Mouse (Mus musculus) erythroblast, embryonic 14.5 days (primary cell): ENCODE measurements around the gene Ntm. TPM values are rescaled to one million over a fixed set of nuclear protein-coding genes. Genes with fewer than 3 reads are reported as not detected.

Experiments
- H3K27me3 ChIP-seq: 2 replicates; pipeline ENCODE4 v1.6.1; 2012; ENCODE audit warnings: inconsistent platforms; ENCODE audit not compliant: control insufficient read depth
- H3K36me3 ChIP-seq: 2 replicates; pipeline ENCODE4 v1.6.1; 2012; ENCODE audit warnings: mild to moderate bottlenecking, inconsistent platforms; ENCODE audit not compliant: control insufficient read depth
- H3K4me1 ChIP-seq: 2 replicates; pipeline ENCODE4 v1.6.1; 2012; ENCODE audit warnings: inconsistent platforms; ENCODE audit not compliant: control insufficient read depth
- H3K4me3 ChIP-seq: replicated peaks from 2 replicates; pipeline ENCODE3; 2012; ENCODE audit warnings: moderate library complexity, mild to moderate bottlenecking, inconsistent platforms
- H3K9me3 ChIP-seq: 2 replicates; pipeline ENCODE4 v1.6.1; 2012; ENCODE audit warnings: low read length, inconsistent platforms, mixed read lengths; ENCODE audit not compliant: control insufficient read depth
- GATA1 ChIP-seq: IDR thresholded peaks from 2 replicates; pipeline ENCODE4 v1.6.1; 2012; ENCODE audit warnings: low read length, inconsistent platforms, mixed read lengths
- TAL1 ChIP-seq: IDR thresholded peaks from 3 replicates; pipeline ENCODE4 v1.6.1; 2012; ENCODE audit warnings: low read length, inconsistent platforms, mixed read lengths
- polyA plus RNA-seq: library from polyadenylated mRNA; stranded (reverse); fragments of >175 nt; gene quantifications from 2 replicates; pipeline ENCODE4 v1.2.3, GENCODE M21; 2012

Gene Ntm
- polyA plus RNA-seq, 1 experiment: 0.01 TPM

DNA sequence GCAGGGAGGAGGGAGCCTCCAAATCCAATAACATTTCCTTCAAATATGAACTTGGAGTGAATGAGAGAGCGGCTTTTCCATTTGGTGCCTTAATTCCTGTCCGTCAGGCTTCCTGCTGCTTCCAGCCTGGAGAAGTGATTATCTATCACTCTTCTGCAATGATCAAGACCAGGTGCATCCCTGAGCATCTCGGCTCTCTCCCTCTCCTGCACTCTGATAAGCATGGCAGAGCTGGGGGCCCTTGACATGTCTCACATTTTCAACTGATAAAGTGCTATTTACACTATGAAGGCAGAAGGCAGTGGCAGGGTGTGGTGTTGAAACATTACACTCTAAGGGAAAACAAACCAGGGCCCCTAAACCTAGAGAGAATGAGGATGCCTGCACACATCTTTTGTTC is 695.3 kb downstream of the Ntm start:
- no peak for TF ChIP-seq GATA1
- TF ChIP-seq TAL1: no peak

DNA sequence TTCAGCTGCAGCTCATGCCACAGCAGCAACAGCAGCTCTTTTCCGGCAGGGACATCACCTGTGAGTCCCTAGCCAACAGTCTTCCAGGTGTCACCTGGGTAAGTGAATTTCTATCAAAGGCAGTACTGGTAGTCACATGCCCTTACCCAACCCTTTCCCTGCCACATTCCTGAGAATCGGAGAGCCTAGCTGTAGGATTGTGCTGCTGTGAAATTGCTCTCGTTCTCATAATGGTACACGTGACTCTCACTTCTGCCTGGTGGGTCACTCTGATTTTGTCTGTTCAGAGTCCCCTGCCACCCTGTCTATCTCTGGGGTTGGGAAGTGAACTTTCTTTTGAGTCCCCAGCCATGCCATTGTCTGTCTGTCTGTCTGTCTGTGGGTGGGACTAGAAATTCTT is 697.8 kb downstream of the Ntm start:
- no peak for TF ChIP-seq GATA1
- no peak for TF ChIP-seq TAL1
- no peaks in the 10 kb centered on the region for H3K4me1 ChIP-seq
- no peaks in the 10 kb centered on the region for H3K27me3 ChIP-seq
- no peak overlapping the region for H3K4me3 ChIP-seq
- no peaks in the 10 kb centered on the region for H3K36me3 ChIP-seq
- no peaks in the 10 kb centered on the region for H3K9me3 ChIP-seq

More for the DNA sequence above, 695.3 kb downstream of the Ntm start:
- Histone ChIP-seq H3K4me3 (no peak overlapping the region), H3K9me3 (no peaks in the 10 kb centered on the region), H3K27me3 (no peaks in the 10 kb centered on the region), H3K4me1 (no peaks in the 10 kb centered on the region), H3K36me3 (no peaks in the 10 kb centered on the region)

DNA sequence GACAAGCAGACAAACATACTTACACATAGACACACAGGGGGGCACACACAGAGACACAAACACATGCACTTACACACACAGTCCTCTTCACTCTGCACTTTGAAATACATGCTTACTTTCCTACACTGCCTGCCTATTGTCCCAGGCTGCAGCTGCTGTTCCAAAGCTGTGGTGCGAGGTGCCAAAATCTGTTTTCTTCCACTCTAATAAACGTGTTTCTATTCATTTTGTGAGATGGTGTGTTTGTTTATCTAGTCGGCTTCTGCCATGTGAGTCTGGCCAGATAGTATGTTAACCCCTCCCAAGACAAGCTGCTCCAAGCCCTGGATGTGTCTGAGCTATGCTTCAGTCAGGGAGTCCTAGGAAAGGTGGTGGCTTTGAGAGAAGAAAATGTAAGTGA is 700.1 kb downstream of the Ntm start:
- Histone ChIP-seq H3K27me3 (no peaks in the 10 kb centered on the region), H3K4me3 (no peak overlapping the region), H3K36me3 (no peaks in the 10 kb centered on the region), H3K9me3 (no peaks in the 10 kb centered on the region), H3K4me1 (no peaks in the 10 kb centered on the region)
- TF ChIP-seq TAL1 (no peak), GATA1 (no peak)

DNA sequence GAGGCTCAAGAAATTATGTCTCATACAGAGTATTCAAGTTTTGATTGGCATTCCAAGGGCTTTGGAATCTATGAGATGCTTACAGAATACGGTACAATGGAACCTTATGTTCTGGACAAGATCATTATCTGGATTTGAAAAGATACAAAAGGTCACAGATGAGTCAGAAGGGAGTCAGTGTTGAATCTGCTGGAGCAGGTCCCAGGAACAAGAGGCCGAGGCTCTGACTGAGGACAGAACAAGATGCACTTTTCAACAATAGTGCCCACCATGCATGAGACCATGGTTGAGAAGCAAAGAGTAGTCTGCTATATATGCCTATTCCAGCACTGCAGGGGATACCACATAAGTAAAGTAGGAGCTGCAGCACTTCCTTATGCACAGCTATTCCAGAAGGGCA is 710.1 kb downstream of the Ntm start:
- no peak for TF ChIP-seq TAL1
- TF ChIP-seq GATA1: no peak
- no peaks in the 10 kb centered on the region for H3K9me3 ChIP-seq
- no peaks in the 10 kb centered on the region for H3K27me3 ChIP-seq
- no peaks in the 10 kb centered on the region for H3K4me1 ChIP-seq
- H3K36me3 ChIP-seq: no peaks in the 10 kb centered on the region
- H3K4me3 ChIP-seq: no peak overlapping the region

DNA sequence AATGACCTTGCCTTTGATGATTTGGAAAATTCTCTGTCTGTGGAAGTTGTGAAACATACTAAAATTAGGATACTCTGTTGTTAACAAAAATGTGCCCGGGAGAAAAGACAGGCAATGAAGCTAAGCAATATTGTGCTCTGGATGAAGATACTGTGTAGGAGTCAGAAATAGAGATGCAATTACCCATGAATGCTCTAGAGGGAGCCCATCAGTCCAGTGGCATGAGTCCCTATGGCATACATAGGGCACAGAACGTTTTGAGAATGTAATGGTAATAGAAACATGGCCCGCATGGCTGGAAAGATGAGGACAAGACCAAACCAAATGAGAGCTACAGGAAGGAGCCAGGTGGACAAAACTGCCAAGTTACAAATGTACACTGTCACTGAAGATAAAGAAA is 712.1 kb downstream of the Ntm start:
- no peak overlapping the region for H3K4me3 ChIP-seq
- H3K27me3 ChIP-seq: no peaks in the 10 kb centered on the region
- H3K4me1 ChIP-seq: no peaks in the 10 kb centered on the region
- no peaks in the 10 kb centered on the region for H3K36me3 ChIP-seq
- no peaks in the 10 kb centered on the region for H3K9me3 ChIP-seq
- no peak for TF ChIP-seq GATA1
- no peak for TF ChIP-seq TAL1

DNA sequence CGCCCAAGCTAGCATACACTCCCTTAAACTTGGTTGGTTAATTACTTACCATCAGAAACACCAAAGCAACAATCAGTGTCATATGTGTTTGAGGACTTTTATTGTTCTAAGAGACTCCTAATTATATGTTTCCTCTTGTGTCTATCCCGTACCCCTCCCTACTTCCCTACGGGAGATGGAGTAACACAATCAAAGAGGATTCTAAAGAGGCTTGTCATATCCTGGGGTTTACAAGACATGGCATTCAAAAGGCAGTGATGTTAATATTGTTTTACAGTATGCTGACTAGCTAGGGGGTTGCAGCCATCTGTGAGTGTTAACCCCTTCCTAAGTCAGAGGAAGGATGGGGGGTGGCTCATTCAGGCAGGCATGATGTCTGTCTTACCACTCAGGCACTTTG is 715.1 kb downstream of the Ntm start:
- TF ChIP-seq GATA1 (no peak), TAL1 (no peak)
- Histone ChIP-seq H3K9me3 (peaks cover 3% of the 10 kb centered on the region; the same call in 1 of the 2 replicates), H3K27me3 (no peaks in the 10 kb centered on the region), H3K4me1 (no peaks in the 10 kb centered on the region), H3K36me3 (no peaks in the 10 kb centered on the region), H3K4me3 (no peak overlapping the region)

DNA sequence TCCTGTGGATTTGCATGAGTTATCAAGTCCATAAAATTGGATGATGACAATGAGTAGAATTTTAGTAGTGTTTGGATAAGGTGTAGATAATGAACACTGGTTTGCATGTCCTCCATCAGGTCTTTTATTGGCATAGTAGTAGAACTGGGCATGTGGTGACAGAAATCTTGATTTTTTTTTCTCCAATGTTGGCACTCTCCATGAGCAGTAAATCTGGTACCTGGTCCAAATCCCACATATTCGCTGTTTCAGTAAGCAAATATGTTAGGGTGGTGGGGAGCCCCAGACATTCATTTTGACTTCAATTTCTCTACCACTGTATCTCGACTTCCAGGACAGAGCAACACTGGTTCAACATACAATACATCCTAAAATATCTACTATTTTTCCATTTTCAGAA is 718.9 kb downstream of the Ntm start:
- Histone ChIP-seq H3K4me1 (no peaks in the 10 kb centered on the region), H3K4me3 (no peak overlapping the region), H3K36me3 (no peaks in the 10 kb centered on the region), H3K27me3 (no peaks in the 10 kb centered on the region), H3K9me3 (peaks cover 3% of the 10 kb centered on the region; the same call in 1 of the 2 replicates)
- no peak for TF ChIP-seq GATA1
- no peak for TF ChIP-seq TAL1

DNA sequence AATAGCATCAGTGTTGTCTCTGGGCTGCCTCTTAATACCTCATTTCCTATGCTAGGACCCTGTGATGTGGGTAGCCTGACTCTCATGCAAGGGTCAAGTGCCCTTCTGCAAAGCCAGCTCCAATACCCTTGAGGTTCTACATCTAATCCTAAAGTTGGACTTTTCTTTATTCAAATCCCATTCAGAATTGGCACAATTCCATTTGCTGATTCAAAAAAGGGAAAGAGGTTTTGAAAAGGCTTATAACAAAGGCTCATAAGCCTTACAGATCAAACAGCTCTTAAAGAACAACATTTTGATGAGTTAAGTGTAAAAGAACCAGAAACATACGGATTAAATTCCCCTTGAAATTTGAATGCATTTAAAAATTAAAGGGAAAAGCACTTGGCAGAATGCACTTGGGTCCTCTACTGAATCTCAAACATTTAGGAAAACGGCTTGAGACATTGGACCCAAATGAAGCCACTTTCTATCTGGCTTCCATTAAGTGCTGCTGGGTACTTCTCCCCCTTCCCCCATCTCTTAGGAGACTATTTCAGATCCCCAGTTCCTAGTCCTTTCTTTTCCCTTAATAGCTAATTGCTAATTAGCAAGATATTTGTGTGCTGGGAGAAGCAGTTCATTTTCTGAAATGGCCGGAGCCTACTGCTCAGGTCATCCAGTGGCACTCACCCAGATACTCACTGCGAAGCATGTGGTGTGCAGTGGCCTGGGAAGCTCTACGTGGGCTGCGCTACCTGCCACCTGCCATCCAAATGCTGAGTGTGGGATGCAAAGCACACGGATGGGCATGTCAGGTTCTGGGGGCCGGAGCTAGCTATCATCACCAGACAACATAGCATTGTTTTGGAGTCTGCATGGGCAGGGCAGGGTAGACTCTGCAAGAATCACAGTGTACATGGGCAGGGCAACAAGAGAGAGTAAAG is 720.2 kb downstream of the Ntm start:
- Histone ChIP-seq H3K36me3 (no peaks in the 10 kb centered on the region), H3K4me1 (no peaks in the 10 kb centered on the region), H3K9me3 (peaks cover 3% of the 10 kb centered on the region; the same call in 1 of the 2 replicates), H3K27me3 (no peaks in the 10 kb centered on the region), H3K4me3 (no peak overlapping the region)
- TF ChIP-seq TAL1 (no peak), GATA1 (no peak)

DNA sequence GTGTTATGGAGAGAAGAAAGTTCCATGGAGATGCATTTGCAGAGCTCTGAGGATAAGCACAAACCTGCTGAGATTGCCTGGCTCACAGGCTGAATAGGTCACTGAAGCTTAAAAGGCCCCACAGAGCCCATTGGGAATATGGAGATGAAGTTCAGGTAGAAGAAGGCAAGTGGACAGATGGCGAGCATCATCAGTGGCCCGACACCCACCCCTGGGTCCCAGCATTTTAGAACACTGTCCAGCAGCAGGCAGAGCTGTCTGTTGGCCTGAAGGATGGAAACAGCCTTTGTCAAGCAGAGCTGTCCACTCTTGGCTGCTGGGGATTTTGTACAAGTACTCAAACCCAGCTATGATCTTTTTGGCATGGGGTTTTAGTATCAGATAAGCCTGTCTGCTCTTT is 722.1 kb downstream of the Ntm start:
- Histone ChIP-seq H3K36me3 (no peaks in the 10 kb centered on the region), H3K4me3 (no peak overlapping the region), H3K27me3 (no peaks in the 10 kb centered on the region), H3K4me1 (no peaks in the 10 kb centered on the region), H3K9me3 (peaks cover 3% of the 10 kb centered on the region; the same call in 1 of the 2 replicates)
- TF ChIP-seq GATA1: no peak
- no peak for TF ChIP-seq TAL1
